Mouse (Mus musculus): ENCODE measurements around the gene Cnrip1. TPM values are rescaled to one million over a fixed set of nuclear protein-coding genes. Genes with fewer than 3 reads are reported as not detected.

Cnrip1 gene
- polyA plus RNA-seq, 3 experiments from 2014 or later, result 6.2 to 14.0 (median 11.5) TPM

DNA sequence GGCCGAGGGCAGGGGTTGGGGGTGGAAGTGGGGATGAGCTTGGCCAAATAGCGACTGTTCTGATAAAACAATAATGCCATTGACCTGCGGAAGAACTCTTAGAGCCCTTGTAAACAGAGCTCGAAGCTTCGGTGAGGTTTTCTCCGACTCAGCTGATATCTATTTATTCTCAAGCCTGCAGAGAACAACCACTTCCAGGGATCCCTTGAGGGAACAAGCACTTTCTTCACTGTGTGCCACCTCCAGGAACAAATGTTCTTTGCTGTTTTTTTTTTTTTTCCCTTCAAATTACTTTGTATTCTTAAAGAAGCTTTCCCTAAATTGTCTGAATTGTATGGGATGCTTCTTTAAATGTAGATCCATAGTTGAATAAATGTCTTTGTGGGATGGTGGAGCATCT lies 56.0 kb downstream of the Cnrip1 start:
- ATAC-seq, result no peak

DNA sequence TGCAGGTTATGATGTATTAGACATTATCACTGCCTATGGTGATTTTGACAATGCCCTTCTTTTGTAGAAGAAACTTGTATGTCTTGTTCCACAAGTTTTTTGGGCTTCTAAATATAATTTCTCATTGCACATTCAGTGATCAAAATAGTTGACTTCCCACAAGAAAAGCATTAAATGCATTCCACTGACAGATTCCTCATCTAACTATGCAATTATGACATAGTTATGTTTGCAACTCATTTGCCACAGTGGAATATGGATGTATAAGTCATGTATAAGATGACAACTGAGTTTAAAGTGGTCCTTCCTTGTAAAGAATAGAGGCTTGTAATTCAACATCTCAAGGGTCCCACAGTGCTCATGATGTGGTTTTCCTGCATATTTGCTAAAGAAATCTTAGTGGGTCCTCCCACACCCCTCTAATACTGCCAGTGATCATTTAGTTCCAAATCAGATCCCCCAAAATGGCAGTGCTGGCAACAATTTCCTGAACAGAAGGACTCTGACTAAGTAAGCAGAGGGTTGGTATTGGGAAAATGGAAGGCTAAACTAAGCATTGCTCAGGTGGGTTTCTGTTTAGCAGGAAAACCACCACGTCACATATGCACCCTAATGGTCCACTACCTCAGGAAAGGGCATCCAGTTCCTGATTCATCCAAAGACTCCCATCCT lies 61.2 kb downstream of the Cnrip1 start:
- ATAC-seq, result no peak

- ATAC-seq, result no peak
These were observed 75.0 kb downstream of the Cnrip1 start for GRCm38 (mm10) chr11:17126418-17126817.

Other genes with a start within 250 kb of the Cnrip1 start
- 1 to 10 TPM in 2 of 3 experiments, under 1 TPM in 1; 0.36 to 1.8 (median 1.2) TPM for gene Fbxo48, start 100.2 kb upstream of the Cnrip1 start, polyA plus RNA-seq (2017; shearing (Covaris generic))
- 100 to 1,000 TPM in 1 of 3 experiments, 1 to 10 TPM in 2; 3.7 to 107 (median 5.9) TPM for gene Plek, start 795 bp downstream of the Cnrip1 start, polyA plus RNA-seq (2017; shearing (Covaris generic))
- gene Ppp3r1, start 107.7 kb downstream of the Cnrip1 start, polyA plus RNA-seq (2017; shearing (Covaris generic)), result 10 to 100 TPM; 12.9 to 32.0 (median 22.4) TPM
- gene Wdr92, start 130.5 kb downstream of the Cnrip1 start, polyA plus RNA-seq (2017; shearing (Covaris generic)), result 10 to 100 TPM; 19.3 to 29.5 (median 23.9) TPM
- gene Pno1, start 160.0 kb downstream of the Cnrip1 start, polyA plus RNA-seq (2017; shearing (Covaris generic)), result 10 to 100 TPM; 28.0 to 36.3 (median 36.1) TPM
- 100 to 1,000 TPM in 2 of 3 experiments, 10 to 100 TPM in 1; 93.6 to 124 (median 122) TPM for gene C1d, start 206.0 kb downstream of the Cnrip1 start, polyA plus RNA-seq (2017; shearing (Covaris generic))